Mouse (Mus musculus) WW6 (cell line): Measurements from ENCODE around the gene Pcnt.
A peak's percentile ranks its signal among the peaks of the same experiment; 100 is the strongest.

Source experiments
- DNase-seq: peaks from one replicate; pipeline ENCODE4 v3.0.0-alpha.2; 2013; ENCODE audit warnings: low read depth, low spot score

Gene Pcnt

DNA sequence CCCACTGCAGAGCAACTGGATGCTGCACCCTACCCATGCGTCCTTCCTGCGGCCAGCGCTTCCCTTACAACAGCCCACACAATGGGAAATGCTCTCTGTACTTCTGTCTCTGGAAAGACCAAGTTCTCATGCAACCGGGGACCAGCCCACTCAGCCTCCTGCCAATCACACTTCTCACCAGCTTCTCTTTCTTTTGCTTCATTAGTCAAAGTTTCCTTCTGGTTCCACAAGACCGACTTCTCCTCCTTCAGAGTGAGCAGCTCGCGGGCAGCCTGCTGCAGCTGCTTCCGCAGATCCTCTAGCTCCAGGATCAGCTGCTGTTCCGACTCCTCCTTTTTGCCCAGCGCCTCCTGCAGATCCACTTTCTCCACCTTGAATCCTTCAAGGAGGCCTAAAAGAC, 34.1 kb downstream of the Pcnt start:
- no peak for DNase-seq

GRCm38 (mm10) chr10:76392596-76392995, 50.0 kb downstream of the Pcnt start:
- DNase-seq, result no peak

GRCm38 (mm10) chr10:76391786-76392185, 50.8 kb downstream of the Pcnt start:
- DNase-seq, result no peak

- DNase-seq, result no peak
Observed at GRCm38 (mm10) chr10:76391166-76391565, 51.4 kb downstream of the Pcnt start.

GRCm38 (mm10) chr10:76374981-76375380, 67.6 kb downstream of the Pcnt start:
- no peak for DNase-seq

- no peak for DNase-seq
Observed at GRCm38 (mm10) chr10:76371736-76372135, 70.8 kb downstream of the Pcnt start.

- no peak for DNase-seq
Observed at GRCm38 (mm10) chr10:76368766-76369165, 73.8 kb downstream of the Pcnt start.

DNA sequence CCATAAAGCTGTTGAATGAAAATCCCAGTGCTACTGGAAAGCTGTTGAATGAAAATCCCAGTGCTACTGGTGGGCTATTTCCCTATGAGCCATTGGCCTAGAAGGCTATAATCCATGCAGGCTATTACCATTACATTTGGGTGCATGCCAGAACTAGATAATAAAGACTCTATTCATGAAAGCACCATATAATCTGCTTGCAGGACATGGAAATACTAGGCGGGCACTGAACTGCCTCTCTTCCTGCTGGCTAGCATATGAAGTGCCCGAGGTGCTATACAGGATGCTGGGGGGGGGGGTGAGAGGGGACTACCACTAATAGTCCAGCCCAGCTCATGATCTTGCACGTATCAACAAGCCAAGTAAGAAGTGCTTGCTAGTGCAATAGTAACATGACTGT, 79.4 kb downstream of the Pcnt start:
- no peak for DNase-seq

- no peak for DNase-seq
Observed at GRCm38 (mm10) chr10:76358468-76358867, 84.1 kb downstream of the Pcnt start.

- DNase-seq, result no peak
Observed at GRCm38 (mm10) chr10:76357286-76357875, 85.2 kb downstream of the Pcnt start.

GRCm38 (mm10) chr10:76354974-76355373, 87.6 kb downstream of the Pcnt start:
- DNase-seq, result no peak

GRCm38 (mm10) chr10:76353986-76354385, 88.6 kb downstream of the Pcnt start:
- no peak for DNase-seq

GRCm38 (mm10) chr10:76351953-76352352, 90.6 kb downstream of the Pcnt start:
- no peak for DNase-seq

DNA sequence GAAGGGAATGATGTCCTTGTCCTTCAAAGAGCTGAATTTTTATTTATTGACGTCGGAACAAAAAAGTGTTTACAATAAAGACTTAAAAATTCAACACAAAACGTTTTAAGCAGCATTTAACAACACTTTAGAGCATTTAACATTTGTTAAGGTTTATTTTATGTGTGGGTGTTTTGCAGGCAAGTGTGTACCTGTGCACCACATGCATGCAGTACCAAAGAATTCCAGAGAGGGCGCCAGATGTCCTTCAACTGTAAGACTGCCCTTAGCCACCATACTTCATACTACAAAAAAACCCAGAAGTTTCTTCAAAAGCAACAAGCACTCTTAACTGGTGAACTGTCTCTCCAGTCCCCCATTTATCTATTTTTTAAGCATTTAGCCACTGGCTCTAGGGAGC, 96.0 kb downstream of the Pcnt start:
- DNase-seq, result peak; percentile 55

DNA sequence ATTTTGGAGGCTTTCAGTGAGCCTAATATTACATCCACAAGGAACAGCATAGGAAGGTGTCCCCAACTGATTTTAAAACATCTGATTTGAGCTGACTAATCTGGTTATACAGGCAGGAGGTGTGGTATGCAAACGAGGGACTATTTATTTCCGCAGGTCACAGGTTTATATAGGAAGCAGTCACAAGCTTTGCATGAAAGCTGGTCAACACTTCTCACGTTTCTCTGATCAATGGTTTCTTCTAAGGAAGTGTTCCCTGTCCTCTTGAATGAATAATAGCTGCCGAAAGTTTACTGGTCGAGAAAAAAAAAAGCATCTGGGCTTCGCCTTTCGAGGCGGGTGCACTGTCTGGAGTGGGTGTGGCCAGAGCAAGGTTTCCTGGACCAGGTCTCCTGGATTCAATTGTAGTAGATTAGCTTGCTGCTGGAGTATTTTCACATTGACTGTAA, 96.5 kb downstream of the Pcnt start:
- DNase-seq, result no peak

DNA sequence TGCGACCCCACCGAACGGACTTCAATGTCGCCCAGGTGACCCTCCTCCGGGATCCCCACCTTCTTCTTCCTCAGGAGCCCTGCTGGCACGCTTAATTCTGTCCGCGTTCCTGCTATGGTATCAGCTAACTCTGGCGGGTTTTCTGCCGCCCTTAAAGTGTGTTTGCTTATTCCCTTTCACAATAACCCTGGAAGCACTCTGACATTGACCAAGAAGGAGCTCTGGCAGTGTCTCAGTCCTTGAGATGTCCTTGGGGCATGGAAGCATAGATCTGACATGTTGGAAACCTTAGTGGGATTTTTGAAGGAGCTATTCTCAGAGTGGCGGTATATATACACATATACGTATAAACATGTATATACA, 97.1 kb downstream of the Pcnt start:
- DNase-seq, result no peak

- DNase-seq, result peak; percentile 64
Observed at GRCm38 (mm10) chr10:76344711-76345539, 97.7 kb downstream of the Pcnt start, which contains the start of gene Dip2a. Gene Dip2a (minus strand): TSS chr10:76345291.

GRCm38 (mm10) chr10:76334350-76334749, 108.2 kb downstream of the Pcnt start:
- no peak for DNase-seq

DNA sequence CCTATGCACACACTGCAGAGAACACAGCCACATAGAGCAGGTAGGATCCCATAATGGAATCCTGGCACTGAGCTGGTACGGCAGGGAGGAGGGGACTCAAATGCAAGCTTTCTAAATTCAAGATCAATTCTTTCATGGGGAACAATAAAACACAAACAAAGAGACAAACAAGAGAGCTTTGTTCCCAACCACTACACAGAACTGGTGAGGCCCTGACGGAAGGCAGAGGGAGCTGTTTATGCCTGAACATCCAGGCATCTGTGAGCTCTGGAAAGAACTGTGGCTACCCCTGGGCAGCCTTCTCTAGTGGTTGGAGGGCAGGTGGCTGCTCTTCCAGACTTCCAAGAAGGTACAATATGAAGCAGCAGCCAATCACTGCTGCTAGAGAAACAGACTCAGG, 110.5 kb downstream of the Pcnt start:
- DNase-seq, result no peak

DNA sequence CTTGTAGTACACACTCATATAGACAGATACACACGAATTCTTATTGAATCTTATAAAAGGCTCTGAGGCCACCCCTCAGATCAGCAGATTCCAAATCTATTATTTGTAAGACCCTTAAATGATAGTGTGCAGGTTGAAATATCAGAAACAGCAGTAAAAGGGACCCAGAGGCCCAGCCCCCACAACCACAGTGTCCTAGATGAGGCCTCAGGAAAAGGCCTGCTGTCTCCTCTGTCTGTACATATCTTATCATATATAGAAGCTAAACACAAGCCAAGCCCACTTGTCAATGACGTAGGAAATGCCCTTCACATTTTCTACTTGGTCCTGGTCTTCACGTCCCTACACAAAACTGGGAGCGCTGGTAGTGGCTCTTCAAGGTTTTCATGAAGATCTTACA, 113.5 kb downstream of the Pcnt start:
- DNase-seq, result no peak

- DNase-seq, result no peak
Observed at GRCm38 (mm10) chr10:76328574-76328973, 114.0 kb downstream of the Pcnt start.

DNA sequence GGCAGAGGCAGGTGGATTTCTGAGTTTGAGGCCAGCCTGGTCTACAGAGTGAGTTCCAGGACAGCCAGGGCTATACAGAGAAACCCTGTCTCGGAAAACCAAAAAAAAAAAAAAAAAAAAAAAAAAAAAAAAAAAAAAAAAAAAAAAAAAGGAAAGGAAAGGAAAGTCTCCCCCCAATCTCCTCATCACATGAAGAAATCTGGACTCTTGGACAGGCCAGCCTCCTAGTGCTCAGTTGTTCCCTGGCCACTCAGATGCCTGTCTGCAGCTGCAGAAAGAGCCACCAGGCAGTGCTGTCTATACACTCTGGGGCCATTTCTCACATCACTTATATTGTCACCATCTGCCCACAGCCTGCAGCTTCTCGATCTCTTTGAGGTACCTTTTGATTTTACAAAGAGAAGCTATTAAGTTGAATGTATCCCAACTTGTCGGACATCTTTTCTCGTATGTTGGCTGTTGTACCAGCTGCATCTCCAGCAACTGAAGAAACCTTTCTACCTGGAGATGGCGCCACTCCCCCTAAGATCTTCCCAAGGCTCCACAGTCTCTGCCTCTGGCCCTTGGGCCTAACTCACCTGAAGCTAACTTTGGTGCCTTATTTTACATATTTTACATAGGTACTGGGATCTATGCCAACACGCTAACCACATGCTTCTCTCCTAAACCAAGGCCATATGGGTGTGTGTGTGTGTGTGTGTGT, 116.1 kb downstream of the Pcnt start:
- no peak for DNase-seq

GRCm38 (mm10) chr10:76317623-76318022, 125.0 kb downstream of the Pcnt start:
- DNase-seq, result no peak
